Mouse (Mus musculus) right cerebral cortex, postnatal 36 days (tissue): Measurements from ENCODE around the gene Sez6l2.
"Not testable (repeated sequence)": the region's sequence is repeated elsewhere in the genome, so short reads cannot be mapped to it uniquely, and the experiment has no call there.

Experiments
- DNase-seq, 2 experiments: peaks; one replicate each; pipeline ENCODE4 v3.0.0; 2022; ENCODE audit warnings: low spot score in 2 of 2, mixed read lengths in 1 of 2

Sez6l2 gene

GRCm38 (mm10) chr7:126949793-126950646, at the start of gene Sez6l2:
Gene Sez6l2 (plus strand): TSS chr7:126950563.
- DNase-seq = peak; percentile 76 to 80

- no peak for DNase-seq
These were observed 44.8 kb upstream of the Sez6l2 start for GRCm38 (mm10) chr7:126905590-126905989.

- no peak for DNase-seq
These were observed 35.5 kb upstream of the Sez6l2 start for GRCm38 (mm10) chr7:126914844-126915243.

- not testable (repeated sequence) for DNase-seq
These were observed 32.0 kb upstream of the Sez6l2 start for GRCm38 (mm10) chr7:126918356-126918755.

- DNase-seq = no peak
These were observed 30.4 kb upstream of the Sez6l2 start for GRCm38 (mm10) chr7:126919973-126920372.

- no peak for DNase-seq
These were observed 28.8 kb upstream of the Sez6l2 start for GRCm38 (mm10) chr7:126921563-126921962.

GRCm38 (mm10) chr7:126922624-126923060, 27.7 kb upstream of the Sez6l2 start, which contains the start of gene Tmem219:
Gene Tmem219 (minus strand): TSS chr7:126922917.
- no peak for DNase-seq

GRCm38 (mm10) chr7:126923999-126924398, 26.4 kb upstream of the Sez6l2 start:
- no peak for DNase-seq

- no peak for DNase-seq
These were observed 24.1 kb upstream of the Sez6l2 start for GRCm38 (mm10) chr7:126926299-126926698.

GRCm38 (mm10) chr7:126928384-126929037, 21.9 kb upstream of the Sez6l2 start, which contains the start of gene Kctd13:
Gene Kctd13 (plus strand): TSS chr7:126928879.
- peak; percentile 82 to 85 for DNase-seq

GRCm38 (mm10) chr7:126929046-126929445, 21.3 kb upstream of the Sez6l2 start:
- DNase-seq = no peak

GRCm38 (mm10) chr7:126932652-126933051, 17.7 kb upstream of the Sez6l2 start:
- no peak for DNase-seq

GRCm38 (mm10) chr7:126941171-126941570, 9.2 kb upstream of the Sez6l2 start:
- no peak for DNase-seq

GRCm38 (mm10) chr7:126941801-126942200, 8.6 kb upstream of the Sez6l2 start:
- DNase-seq = no peak

- no peak for DNase-seq
These were observed 3.8 kb upstream of the Sez6l2 start for GRCm38 (mm10) chr7:126946530-126946929.

- DNase-seq = no peak
These were observed 1.7 kb upstream of the Sez6l2 start for GRCm38 (mm10) chr7:126948626-126949025.

- peak; percentile 71 to 72 for DNase-seq
These were observed 965 bp upstream of the Sez6l2 start, which contains the start of gene Asphd1 for GRCm38 (mm10) chr7:126949403-126949792. Gene Asphd1 (minus strand): TSS chr7:126949582.

GRCm38 (mm10) chr7:126950647-126951615, 568 bp downstream of the Sez6l2 start:
- peak in 1 of 2 experiments; percentile 43 for DNase-seq

GRCm38 (mm10) chr7:126951741-126952140, 1.4 kb downstream of the Sez6l2 start:
- DNase-seq = no peak

- DNase-seq = no peak
These were observed 2.3 kb downstream of the Sez6l2 start for GRCm38 (mm10) chr7:126952646-126953045.

GRCm38 (mm10) chr7:126955125-126955524, 4.8 kb downstream of the Sez6l2 start:
- no peak for DNase-seq
